Mouse (Mus musculus) kidney, postnatal 10 days (tissue): Measurements from ENCODE around the gene Dcun1d3.

Experiments used
- DNase-seq: peaks from one replicate; pipeline ENCODE4 v3.0.0; 2021; ENCODE audit warnings: mixed read lengths

Dcun1d3 gene

DNA sequence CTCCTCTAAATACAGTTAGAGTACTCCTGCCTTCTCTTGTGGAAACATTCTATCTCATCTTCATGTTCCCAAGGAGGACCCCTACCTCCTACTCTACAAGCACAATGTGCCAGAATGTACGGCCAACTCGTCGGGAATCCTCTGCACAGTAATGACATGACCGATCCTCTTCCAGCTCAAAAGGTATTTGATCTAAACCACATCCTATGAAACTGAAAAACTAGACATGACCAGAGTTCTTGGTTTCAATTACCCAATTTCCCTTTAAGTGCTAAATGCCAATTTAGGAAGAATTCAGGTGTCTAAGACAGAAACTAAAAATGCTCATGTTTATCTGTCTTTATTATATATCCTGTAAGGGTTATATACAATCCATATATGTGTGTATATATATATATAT lies 23.9 kb downstream of the Dcun1d3 start:
- DNase-seq, result no peak

GRCm38 (mm10) chr7:119866136-119866535 lies 30.0 kb downstream of the Dcun1d3 start:
- DNase-seq, result no peak

- no peak for DNase-seq
Measured at GRCm38 (mm10) chr7:119864500-119864899, 31.6 kb downstream of the Dcun1d3 start.

- no peak for DNase-seq
Measured at GRCm38 (mm10) chr7:119862167-119862566, 33.9 kb downstream of the Dcun1d3 start.

GRCm38 (mm10) chr7:119861335-119862091 lies 34.6 kb downstream of the Dcun1d3 start:
- peak; percentile 82 for DNase-seq

DNA sequence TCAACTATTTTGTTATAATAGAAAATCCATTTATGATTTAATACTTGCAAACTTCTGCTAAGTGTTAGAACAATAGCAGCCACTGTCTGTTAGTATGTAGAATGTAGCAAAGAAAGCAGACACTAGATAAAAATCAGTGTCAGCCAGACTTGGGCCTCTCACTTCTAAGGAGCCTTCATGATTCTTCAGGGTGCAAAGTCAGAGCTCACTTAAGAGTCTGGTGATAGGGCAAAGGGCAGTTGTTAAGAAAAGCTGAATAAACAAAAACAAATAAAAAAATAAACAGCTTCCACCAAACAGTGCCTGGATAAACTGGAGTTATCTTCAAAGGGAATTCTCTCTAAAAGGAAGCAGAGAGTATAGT lies 35.1 kb downstream of the Dcun1d3 start:
- DNase-seq, result no peak

GRCm38 (mm10) chr7:119860554-119860953 lies 35.5 kb downstream of the Dcun1d3 start:
- DNase-seq, result no peak

DNA sequence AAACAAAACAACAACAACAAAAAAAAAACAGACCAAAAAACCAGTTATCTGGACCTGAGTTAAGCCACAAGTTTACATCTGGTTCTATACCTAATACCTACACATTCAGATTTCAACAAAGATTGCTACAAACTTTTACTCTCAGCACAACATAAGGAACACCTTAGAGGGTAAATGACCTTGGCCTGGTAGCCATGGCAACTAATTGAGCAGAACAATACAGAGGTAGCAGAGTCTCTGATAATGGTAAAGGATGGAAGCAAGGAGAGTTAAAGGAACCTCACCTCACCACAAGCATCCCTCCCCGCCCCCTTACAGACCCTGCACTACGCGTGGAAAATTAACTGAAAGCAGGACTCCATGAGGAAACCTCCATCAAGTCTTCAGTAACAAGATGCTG lies 36.0 kb downstream of the Dcun1d3 start:
- no peak for DNase-seq

GRCm38 (mm10) chr7:119859476-119859875 lies 36.6 kb downstream of the Dcun1d3 start:
- DNase-seq, result peak; percentile 47

DNA sequence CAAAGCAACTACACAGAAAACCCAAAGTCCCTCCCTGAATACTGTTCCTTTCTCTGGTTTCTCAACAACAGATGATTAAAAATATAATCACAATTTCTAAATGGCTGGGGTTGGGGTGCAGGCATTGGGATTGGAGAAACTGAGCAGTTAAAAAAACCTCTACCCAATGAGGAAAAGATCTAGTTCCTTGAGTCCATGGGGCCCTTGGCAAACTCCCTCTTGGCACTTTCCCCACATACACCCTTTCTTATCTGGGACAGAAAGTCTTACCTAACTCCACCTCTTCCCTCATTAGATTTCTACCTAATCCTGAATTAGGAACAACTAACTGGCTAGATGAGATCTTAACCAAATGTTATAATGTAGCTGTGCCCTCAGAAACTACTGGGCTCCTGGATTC lies 41.1 kb downstream of the Dcun1d3 start:
- no peak for DNase-seq

- no peak for DNase-seq
Measured at GRCm38 (mm10) chr7:119854362-119854761, 41.7 kb downstream of the Dcun1d3 start.

DNA sequence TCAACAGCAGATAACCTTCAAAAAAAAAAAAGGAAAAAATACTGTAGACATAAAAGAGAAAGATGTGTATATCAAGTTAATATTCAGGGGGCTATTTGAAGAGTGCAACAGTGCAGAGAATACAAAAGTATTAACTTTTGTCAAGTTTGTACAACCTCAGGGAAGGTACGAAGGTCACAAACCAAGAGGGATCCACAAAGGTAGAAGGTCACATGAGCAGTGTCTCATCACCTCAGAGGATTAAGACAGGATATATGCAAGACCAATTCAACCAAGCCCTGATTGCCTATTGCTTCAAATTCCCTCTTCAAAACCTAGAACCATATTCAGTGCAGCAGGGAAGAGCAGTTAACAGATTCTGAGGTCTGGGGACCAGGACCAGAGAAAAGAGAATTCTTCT lies 42.9 kb downstream of the Dcun1d3 start:
- no peak for DNase-seq

- DNase-seq, result no peak
Measured at GRCm38 (mm10) chr7:119852494-119852893, 43.6 kb downstream of the Dcun1d3 start.

GRCm38 (mm10) chr7:119850737-119851136 lies 45.4 kb downstream of the Dcun1d3 start:
- peak; percentile 17 for DNase-seq

GRCm38 (mm10) chr7:119849096-119849495 lies 47.0 kb downstream of the Dcun1d3 start:
- peak; percentile 85 for DNase-seq

GRCm38 (mm10) chr7:119847396-119847795 lies 48.7 kb downstream of the Dcun1d3 start:
- DNase-seq, result no peak

DNA sequence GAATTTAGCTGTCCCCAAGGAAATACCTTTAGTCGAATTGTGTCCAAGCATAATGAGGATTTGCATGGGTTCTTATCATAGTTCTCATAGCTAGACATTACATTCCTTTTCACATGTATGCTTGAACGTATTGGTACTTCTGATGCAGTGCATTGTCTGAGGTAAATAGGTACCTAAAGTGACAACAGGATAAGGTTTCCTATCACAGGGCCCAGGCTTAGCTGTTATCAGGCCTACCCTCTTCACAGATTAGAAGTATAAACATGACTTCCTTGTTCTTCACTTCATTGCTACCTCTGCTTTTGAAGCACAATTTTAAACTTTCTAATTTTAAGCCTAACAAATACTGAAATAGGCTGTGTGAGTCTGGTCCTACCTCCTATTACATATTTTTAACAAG lies 50.6 kb downstream of the Dcun1d3 start:
- DNase-seq, result no peak

DNA sequence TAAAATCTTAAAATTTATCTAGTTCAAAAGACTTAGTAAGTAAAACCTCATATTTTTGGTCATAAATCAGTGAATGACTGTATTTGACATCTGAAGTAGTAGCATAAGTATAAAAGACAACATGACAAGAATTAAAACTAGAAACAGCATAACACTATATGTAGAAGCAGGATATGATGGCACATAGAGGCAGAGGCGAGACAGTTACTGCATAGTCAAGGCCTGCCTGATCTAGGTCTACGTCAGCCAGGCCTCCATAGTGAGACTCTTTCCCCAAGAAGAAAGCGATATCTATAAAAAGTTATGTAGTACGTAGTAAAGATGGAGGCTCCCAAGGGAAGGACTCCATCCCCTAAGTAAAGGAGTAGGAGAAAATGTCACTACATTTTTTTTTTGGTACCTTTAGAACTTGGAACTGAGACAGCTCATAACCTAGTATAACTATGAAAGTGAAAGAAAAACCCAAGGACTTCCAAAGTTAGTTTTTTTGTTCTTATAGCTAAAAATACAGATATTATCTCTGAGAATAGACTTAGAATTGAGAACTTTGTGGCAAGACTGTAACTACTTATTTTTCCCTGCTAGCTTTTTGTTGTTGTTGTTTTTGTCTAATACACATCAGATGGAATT lies 54.2 kb downstream of the Dcun1d3 start:
- DNase-seq, result no peak

DNA sequence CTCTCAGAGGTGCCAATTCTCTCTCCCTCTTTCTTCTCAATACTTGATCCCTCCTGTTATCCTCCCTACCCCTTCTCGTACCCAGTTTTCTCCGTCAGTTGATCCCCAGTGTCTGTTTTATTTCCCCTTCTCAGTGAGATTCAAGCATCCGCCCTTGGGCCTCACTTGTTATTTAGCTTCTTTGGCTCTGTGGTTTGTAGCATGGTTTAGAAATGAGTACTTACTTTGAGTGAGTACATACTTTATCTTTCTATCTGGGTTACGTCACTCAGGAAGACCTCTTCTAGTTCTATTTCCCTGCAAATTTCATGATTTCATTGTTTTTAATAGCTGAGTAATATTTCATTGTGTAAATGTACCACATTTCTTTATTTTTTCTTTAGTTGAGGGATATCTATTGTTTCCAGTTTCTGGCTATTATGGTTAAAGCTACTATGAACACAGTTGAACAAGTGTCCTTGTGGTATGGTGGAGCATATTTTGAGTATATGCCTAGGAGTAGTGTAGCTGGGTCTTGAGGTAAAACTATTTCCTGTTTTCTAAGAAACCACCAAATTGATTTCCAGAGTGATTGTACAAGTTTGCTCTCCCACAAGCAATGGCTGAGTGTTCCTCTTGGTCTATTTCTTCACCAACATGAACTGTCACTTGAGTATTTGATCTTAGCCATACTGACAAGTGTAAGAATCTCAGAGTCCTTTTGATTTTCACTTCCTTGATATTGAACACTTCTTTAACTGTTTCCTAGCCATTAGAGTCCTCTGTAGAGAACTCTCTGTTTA lies 59.9 kb downstream of the Dcun1d3 start:
- no peak for DNase-seq

GRCm38 (mm10) chr7:119835371-119835770 lies 60.7 kb downstream of the Dcun1d3 start:
- DNase-seq, result no peak

GRCm38 (mm10) chr7:119808723-119809122 lies 87.4 kb downstream of the Dcun1d3 start:
- DNase-seq, result no peak

DNA sequence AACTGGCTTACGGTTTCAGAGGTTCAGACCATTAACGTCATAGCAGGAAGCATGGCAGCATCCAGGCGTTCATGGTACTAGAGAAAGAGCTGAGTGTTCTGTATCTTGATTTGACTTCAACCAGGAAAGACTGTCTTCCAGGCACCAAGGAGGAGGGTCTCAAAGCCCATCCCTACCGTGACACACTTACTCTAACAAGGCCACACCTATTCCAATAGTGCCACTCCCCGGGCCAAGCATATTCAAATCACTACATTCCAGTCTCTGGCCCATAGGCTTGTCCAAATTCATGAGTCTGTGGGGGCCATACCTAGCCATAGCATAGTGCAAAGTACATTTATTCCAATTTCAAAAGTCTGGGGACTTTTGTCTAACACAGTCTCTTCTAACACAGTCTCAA lies 88.7 kb downstream of the Dcun1d3 start:
- no peak for DNase-seq
